Mouse (Mus musculus): ENCODE results near the gene Fam162a. TPM values are rescaled to one million over a fixed set of nuclear protein-coding genes. Genes with fewer than 3 reads are reported as not detected.

The Fam162a gene
- 94.7 and 102 TPM in 2 replicates for polyA plus RNA-seq (2012; rRNA removed)

GRCm38 (mm10) chr16:36071450-36072379 is at the start of gene Fam162a, which contains the start of gene Ccdc58:
Gene Fam162a, minus strand, starts transcription at chr16:36071594.
Gene Ccdc58, plus strand, starts transcription at chr16:36071685.

GRCm38 (mm10) chr16:36040640-36041624 is 30.5 kb downstream of the Fam162a start, which contains the start of gene Wdr5b:
Gene Wdr5b, plus strand, starts transcription at chr16:36041190.

Other genes starting within 250 kb of the Fam162a start
- gene Parp14, start 200.1 kb downstream of the Fam162a start, polyA plus RNA-seq (2012; rRNA removed): 6.2 and 6.8 TPM in 2 replicates
- 15.2 and 20.5 TPM in 2 replicates for gene Parp9, start 133.1 kb downstream of the Fam162a start, polyA plus RNA-seq (2012; rRNA removed)
- gene Dtx3l, start 132.4 kb downstream of the Fam162a start, polyA plus RNA-seq (2012; rRNA removed): 9.2 and 11.2 TPM in 2 replicates
- gene Kpna1, start 92.8 kb downstream of the Fam162a start, polyA plus RNA-seq (2012; rRNA removed): 7.6 and 8.0 TPM in 2 replicates
- gene Wdr5b, start 30.4 kb downstream of the Fam162a start, polyA plus RNA-seq (2012; rRNA removed): 2.0 and 2.1 TPM in 2 replicates
- gene Ccdc58, start 91 bp upstream of the Fam162a start, polyA plus RNA-seq (2012; rRNA removed): 54.7 and 63.5 TPM in 2 replicates
- not detected in 2 replicates for gene Csta1, start 59.6 kb upstream of the Fam162a start, polyA plus RNA-seq (2012; rRNA removed)
- 413 and 598 TPM in 2 replicates for gene Stfa2l1, start 85.2 kb upstream of the Fam162a start, polyA plus RNA-seq (2012; rRNA removed)
- gene Gm5483, start 112.6 kb upstream of the Fam162a start, polyA plus RNA-seq (2012; rRNA removed): 775 and 1,146 TPM in 2 replicates
- gene Gm5416, start 138.8 kb upstream of the Fam162a start, polyA plus RNA-seq (2012; rRNA removed): 10.4 and 17.3 TPM in 2 replicates
- gene 2010005H15Rik, start 149.9 kb upstream of the Fam162a start, polyA plus RNA-seq (2012; rRNA removed): 97.2 and 148 TPM in 2 replicates
- gene Stfa1, start 205.4 kb upstream of the Fam162a start, polyA plus RNA-seq (2012; rRNA removed): 604 and 855 TPM in 2 replicates